Mouse (Mus musculus): ENCODE results near the gene Elk3. TPM values are rescaled to one million over a fixed set of nuclear protein-coding genes. Genes with fewer than 3 reads are reported as not detected.

The Elk3 gene
- polyA plus RNA-seq, 1 experiment from 2014 or later, result 53.9 TPM

GRCm38 (mm10) chr10:93335001-93335400 lies 24.1 kb upstream of the Elk3 start:
- ATAC-seq (replicated peaks; ENCODE audit: low FRiP score, low read depth), result no peak
- Histone ChIP-seq H3K4me1 (replicated peaks; ENCODE audit: insufficient read depth, low read length) (0 out of 2 replicates have a peak, but pooled peaks cover 5% of the 10 kb centered on the region), H3K27ac (no peak overlapping the region), H3K9me3 (replicated peaks; ENCODE audit: low read length) (no peaks in the 10 kb centered on the region), H3K27me3 (ENCODE audit: insufficient read depth, low read length) (no peaks in the 10 kb centered on the region), H3K4me2 (ENCODE audit: low read length) (no peak overlapping the region), H3K9ac (ENCODE audit: low read depth, low read length) (no peak overlapping the region), H3K36me3 (ENCODE audit: insufficient read depth, low read length) (no peaks in the 10 kb centered on the region), H3K4me3 (replicated peaks; ENCODE audit: low read depth, low read length) (no peak overlapping the region)
- DNase-seq (ENCODE audit: low spot score), result no peak
- 64% methylated on average over 2 of the region's 2 CpGs for WGBS
- no peak for TF ChIP-seq CTCF (IDR thresholded peaks at IDR 0.05; ENCODE audit: low read depth)

DNA sequence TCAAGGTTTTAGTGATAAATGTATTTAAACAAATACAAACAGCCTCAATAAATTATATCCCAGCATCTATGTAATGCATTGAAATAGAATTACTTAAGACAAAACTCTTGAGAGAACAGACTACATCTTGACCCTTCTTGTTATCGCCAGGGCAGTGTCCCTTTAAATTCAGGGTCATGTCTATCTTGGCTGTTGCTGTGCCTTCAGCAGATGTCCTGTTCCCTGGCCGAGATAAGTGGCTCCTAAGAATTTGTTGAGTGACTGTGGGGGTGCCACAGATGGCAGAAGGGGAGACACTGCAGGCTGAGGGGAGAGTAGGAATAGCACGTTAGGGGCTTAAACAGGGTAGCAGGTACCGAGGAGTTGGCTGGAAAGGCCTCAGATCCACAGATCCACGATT lies 22.3 kb upstream of the Elk3 start:
- Histone ChIP-seq H3K27ac (no peak overlapping the region), H3K36me3 (ENCODE audit: insufficient read depth, low read length) (no peaks in the 10 kb centered on the region), H3K4me1 (replicated peaks; ENCODE audit: insufficient read depth, low read length) (0 out of 2 replicates have a peak, but pooled peaks cover 5% of the 10 kb centered on the region), H3K9me3 (replicated peaks; ENCODE audit: low read length) (no peaks in the 10 kb centered on the region), H3K9ac (ENCODE audit: low read depth, low read length) (no peak overlapping the region), H3K27me3 (ENCODE audit: insufficient read depth, low read length) (no peaks in the 10 kb centered on the region), H3K4me3 (replicated peaks; ENCODE audit: low read depth, low read length) (no peak overlapping the region), H3K4me2 (ENCODE audit: low read length) (no peak overlapping the region)
- DNase-seq (ENCODE audit: low spot score), result no peak
- 77% methylated on average over 5 of the region's 5 CpGs for WGBS
- no peak for TF ChIP-seq CTCF (IDR thresholded peaks at IDR 0.05; ENCODE audit: low read depth)
- no peak for ATAC-seq (replicated peaks; ENCODE audit: low FRiP score, low read depth)

DNA sequence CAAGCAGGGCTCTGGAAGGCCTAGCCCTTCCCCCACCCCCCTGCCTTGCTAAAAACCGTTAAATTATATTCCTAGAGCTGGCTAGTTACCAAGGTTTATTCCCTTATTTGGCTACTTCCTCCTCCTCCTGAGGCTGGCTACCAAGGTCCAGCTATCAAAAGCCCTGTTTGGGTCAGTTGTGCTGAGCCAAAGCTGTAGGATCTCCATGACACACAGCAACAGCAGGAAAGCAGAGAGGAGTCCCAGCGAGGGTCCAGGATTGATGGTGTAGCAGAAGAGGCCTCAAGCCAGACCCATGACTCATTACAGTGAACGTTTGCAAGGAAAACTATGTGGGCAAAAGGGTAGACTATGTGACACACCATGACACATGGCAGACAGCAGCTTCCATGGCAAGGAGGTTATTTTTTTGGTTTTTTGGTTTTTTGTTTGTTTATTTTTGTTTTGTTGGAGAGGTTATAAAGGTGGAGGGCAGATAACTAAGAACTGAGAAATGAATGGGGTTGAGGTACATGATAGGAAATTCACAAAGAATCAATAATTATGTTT lies 21.4 kb upstream of the Elk3 start:
- Histone ChIP-seq H3K27ac (no peak overlapping the region), H3K36me3 (ENCODE audit: insufficient read depth, low read length) (no peaks in the 10 kb centered on the region), H3K9ac (ENCODE audit: low read depth, low read length) (no peak overlapping the region), H3K4me2 (ENCODE audit: low read length) (no peak overlapping the region), H3K4me1 (replicated peaks; ENCODE audit: insufficient read depth, low read length) (0 out of 2 replicates have a peak, but pooled peaks cover 5% of the 10 kb centered on the region), H3K4me3 (replicated peaks; ENCODE audit: low read depth, low read length) (no peak overlapping the region), H3K9me3 (replicated peaks; ENCODE audit: low read length) (no peaks in the 10 kb centered on the region), H3K27me3 (ENCODE audit: insufficient read depth, low read length) (no peaks in the 10 kb centered on the region)
- TF ChIP-seq CTCF (IDR thresholded peaks at IDR 0.05; ENCODE audit: low read depth), result no peak
- DNase-seq (ENCODE audit: low spot score), result no peak
- ATAC-seq (replicated peaks; ENCODE audit: low FRiP score, low read depth), result no peak
- 19% methylated on average over 3 of the region's 3 CpGs for WGBS

- WGBS, result 43% methylated on average over 4 of the region's 4 CpGs
- H3K4me3 ChIP-seq (replicated peaks; ENCODE audit: low read depth, low read length), result no peak overlapping the region
- H3K4me2 ChIP-seq (ENCODE audit: low read length), result no peak overlapping the region
- H3K9me3 ChIP-seq (replicated peaks; ENCODE audit: low read length), result no peaks in the 10 kb centered on the region
- peak; percentile 41; the same call in 1 of the 2 replicates for ATAC-seq (replicated peaks; ENCODE audit: low FRiP score, low read depth)
- H3K36me3 ChIP-seq (ENCODE audit: insufficient read depth, low read length), result no peaks in the 10 kb centered on the region
- DNase-seq (ENCODE audit: low spot score), result no peak
- no peak overlapping the region for H3K9ac ChIP-seq (ENCODE audit: low read depth, low read length)
- no peak overlapping the region for H3K27ac ChIP-seq
- H3K4me1 ChIP-seq (replicated peaks; ENCODE audit: insufficient read depth, low read length), result peaks cover 5% of the 10 kb centered on the region; the same call in 1 of the 2 replicates
- H3K27me3 ChIP-seq (ENCODE audit: insufficient read depth, low read length), result no peaks in the 10 kb centered on the region
- TF ChIP-seq CTCF (IDR thresholded peaks at IDR 0.05; ENCODE audit: low read depth), result no peak
Measured at GRCm38 (mm10) chr10:93331543-93331942, 20.6 kb upstream of the Elk3 start.

DNA sequence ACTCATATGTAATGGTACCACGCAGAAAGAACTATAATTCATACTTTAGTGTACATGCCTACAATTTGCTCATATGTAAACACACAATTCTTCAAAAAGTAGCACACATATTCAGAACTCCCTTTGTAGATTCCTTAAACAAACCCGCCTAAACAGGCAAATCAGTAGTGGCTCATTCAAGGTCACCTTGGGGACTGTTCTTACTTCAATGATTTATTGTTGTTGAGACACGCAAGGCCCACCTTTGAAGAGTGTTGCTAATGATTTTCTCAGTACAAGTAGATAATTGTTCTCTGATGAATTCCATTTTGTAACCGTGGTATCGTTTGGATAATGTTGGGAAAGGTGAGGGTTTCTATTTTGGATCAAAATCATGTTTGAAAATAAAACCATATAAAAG lies 17.4 kb upstream of the Elk3 start:
- H3K9ac ChIP-seq (ENCODE audit: low read depth, low read length), result no peak overlapping the region
- H3K27me3 ChIP-seq (ENCODE audit: insufficient read depth, low read length), result no peaks in the 10 kb centered on the region
- DNase-seq (ENCODE audit: low spot score) (no peak), ATAC-seq (replicated peaks; ENCODE audit: low FRiP score, low read depth) (no peak)
- H3K4me2 ChIP-seq (ENCODE audit: low read length), result no peak overlapping the region
- no peaks in the 10 kb centered on the region for H3K36me3 ChIP-seq (ENCODE audit: insufficient read depth, low read length)
- no peak overlapping the region for H3K4me3 ChIP-seq (replicated peaks; ENCODE audit: low read depth, low read length)
- H3K4me1 ChIP-seq (replicated peaks; ENCODE audit: insufficient read depth, low read length), result peaks cover 5% of the 10 kb centered on the region; the same call in 1 of the 2 replicates
- no peaks in the 10 kb centered on the region for H3K9me3 ChIP-seq (replicated peaks; ENCODE audit: low read length)
- H3K27ac ChIP-seq, result no peak overlapping the region
- no peak for TF ChIP-seq CTCF (IDR thresholded peaks at IDR 0.05; ENCODE audit: low read depth)
- 72% methylated on average over 5 of the region's 5 CpGs for WGBS

- Histone ChIP-seq H3K4me3 (replicated peaks; ENCODE audit: low read depth, low read length) (no peak overlapping the region), H3K27ac (0 out of 2 replicates have a peak overlapping the region, but pooled peaks have one; percentile 42), H3K4me1 (replicated peaks; ENCODE audit: insufficient read depth, low read length) (peaks cover 2% of the 10 kb centered on the region; the same call in 1 of the 2 replicates), H3K9me3 (replicated peaks; ENCODE audit: low read length) (no peaks in the 10 kb centered on the region), H3K36me3 (ENCODE audit: insufficient read depth, low read length) (no peaks in the 10 kb centered on the region), H3K9ac (ENCODE audit: low read depth, low read length) (no peak overlapping the region), H3K27me3 (ENCODE audit: insufficient read depth, low read length) (no peaks in the 10 kb centered on the region), H3K4me2 (ENCODE audit: low read length) (no peak overlapping the region)
- no peak for TF ChIP-seq CTCF (IDR thresholded peaks at IDR 0.05; ENCODE audit: low read depth)
- DNase-seq (ENCODE audit: low spot score), result no peak
- ATAC-seq (replicated peaks; ENCODE audit: low FRiP score, low read depth), result no peak
- 86% methylated on average over 6 of the region's 6 CpGs for WGBS
Measured at GRCm38 (mm10) chr10:93327187-93327586, 16.3 kb upstream of the Elk3 start.

DNA sequence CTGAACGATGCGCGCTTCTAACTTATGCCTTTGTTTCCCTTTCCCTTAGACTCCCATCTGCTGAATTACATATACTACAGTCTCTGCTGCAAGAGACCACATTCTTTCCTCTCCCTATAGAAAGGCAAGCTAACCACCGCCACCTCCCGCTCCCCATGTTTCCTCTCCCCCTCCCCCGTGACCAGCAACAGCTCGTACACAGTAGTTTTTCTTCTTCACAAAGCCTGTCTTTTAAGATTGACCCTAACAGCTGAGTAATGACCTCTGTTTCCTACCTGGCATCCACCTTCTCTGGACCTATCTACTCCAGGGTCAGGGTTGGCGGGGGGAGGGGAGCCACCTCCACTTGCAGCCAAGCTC lies 15.8 kb upstream of the Elk3 start:
- H3K27ac ChIP-seq, result 0 out of 2 replicates have a peak overlapping the region, but pooled peaks have one; percentile 42
- WGBS, result 80% methylated on average over 8 of the region's 8 CpGs
- no peak for TF ChIP-seq CTCF (IDR thresholded peaks at IDR 0.05; ENCODE audit: low read depth)

More for the DNA sequence above, 15.8 kb upstream of the Elk3 start:
- H3K27me3 ChIP-seq (ENCODE audit: insufficient read depth, low read length), result no peaks in the 10 kb centered on the region
- no peak for ATAC-seq (replicated peaks; ENCODE audit: low FRiP score, low read depth)
- H3K4me2 ChIP-seq (ENCODE audit: low read length), result no peak overlapping the region
- no peak overlapping the region for H3K9ac ChIP-seq (ENCODE audit: low read depth, low read length)
- H3K4me1 ChIP-seq (replicated peaks; ENCODE audit: insufficient read depth, low read length), result no peaks in the 10 kb centered on the region; the same call in 1 of the 2 replicates
- H3K9me3 ChIP-seq (replicated peaks; ENCODE audit: low read length), result no peaks in the 10 kb centered on the region
- DNase-seq (ENCODE audit: low spot score), result no peak
- H3K36me3 ChIP-seq (ENCODE audit: insufficient read depth, low read length), result no peaks in the 10 kb centered on the region
- no peak overlapping the region for H3K4me3 ChIP-seq (replicated peaks; ENCODE audit: low read depth, low read length)
